In genomic region chr12:97918416-97918815, GRCm38 (mm10) we compare ENCODE assay signal across 24 mouse cellular contexts.
"Had no signal": no experiment of that assay in that cellular context is flagged by ENCODE, and none has a peak within 500 bp of the region (broad histone marks: within the 10 kb centered on the region; RNA-seq: fewer than 3 reads in every experiment).

No protein-coding gene starts in this region.

- H3K27me3 ChIP-seq: intestine, embryonic 15.5 days; kidney, embryonic 15.5 days; limb, embryonic 12.5 days; limb, embryonic 15.5 days; lung, embryonic 15.5 days; megakaryocyte, embryonic 14.5 days; midbrain, embryonic 13.5 days; neural tube, embryonic 13.5 days had no signal

- H3K36me3 ChIP-seq: intestine, embryonic 15.5 days; kidney, embryonic 15.5 days; limb, embryonic 12.5 days; limb, embryonic 15.5 days; lung, embryonic 15.5 days; midbrain, embryonic 10.5 days; midbrain, embryonic 13.5 days; neural tube, embryonic 13.5 days had no signal

- H3K4me1 ChIP-seq: intestine, embryonic 15.5 days; limb, embryonic 15.5 days; lung, embryonic 15.5 days; megakaryocyte, embryonic 14.5 days had no signal

- H3K27ac ChIP-seq: intestine, embryonic 15.5 days; kidney, embryonic 15.5 days; limb, embryonic 12.5 days; limb, embryonic 15.5 days; liver, embryonic 14.5 days; lung, embryonic 15.5 days; midbrain, embryonic 10.5 days; midbrain, embryonic 13.5 days; neural tube, embryonic 13.5 days had no signal

- H3K4me3 ChIP-seq: intestine, embryonic 15.5 days; kidney, embryonic 15.5 days; limb, embryonic 12.5 days; limb, embryonic 15.5 days; lung, embryonic 15.5 days; megakaryocyte, embryonic 14.5 days; midbrain, embryonic 10.5 days; midbrain, embryonic 13.5 days; myocyte; neural tube, embryonic 13.5 days had no signal

- DNase-seq: kidney, adult 11 months; kidney, adult 8-10 months; kidney, postnatal 10 days; kidney, postnatal 36 days; liver, postnatal 0 days; lung, postnatal 10 days; lung, postnatal 36 days; retina, postnatal 1 day; right cerebral cortex, postnatal 25 days; thymus, adult 2 months; thymus, postnatal 14 days; thymus, postnatal 4 days had no signal

- ATAC-seq: intestine, embryonic 15.5 days; liver, postnatal 0 days; midbrain, embryonic 13.5 days; midbrain, embryonic 16.5 days had no signal

- H3K9me3 ChIP-seq: intestine, embryonic 15.5 days; kidney, embryonic 15.5 days; limb, embryonic 12.5 days; limb, embryonic 15.5 days; lung, embryonic 15.5 days; midbrain, embryonic 10.5 days; midbrain, embryonic 13.5 days; neural tube, embryonic 13.5 days had no signal
